Mouse (Mus musculus): ENCODE data around the gene Hsd17b2. TPM values are rescaled to one million over a fixed set of nuclear protein-coding genes. Genes with fewer than 3 reads are reported as not detected.
A peak's percentile ranks its signal among the peaks of the same experiment; 100 is the strongest.

Gene Hsd17b2
- total RNA-seq, 1 experiment = 0.31 TPM

DNA sequence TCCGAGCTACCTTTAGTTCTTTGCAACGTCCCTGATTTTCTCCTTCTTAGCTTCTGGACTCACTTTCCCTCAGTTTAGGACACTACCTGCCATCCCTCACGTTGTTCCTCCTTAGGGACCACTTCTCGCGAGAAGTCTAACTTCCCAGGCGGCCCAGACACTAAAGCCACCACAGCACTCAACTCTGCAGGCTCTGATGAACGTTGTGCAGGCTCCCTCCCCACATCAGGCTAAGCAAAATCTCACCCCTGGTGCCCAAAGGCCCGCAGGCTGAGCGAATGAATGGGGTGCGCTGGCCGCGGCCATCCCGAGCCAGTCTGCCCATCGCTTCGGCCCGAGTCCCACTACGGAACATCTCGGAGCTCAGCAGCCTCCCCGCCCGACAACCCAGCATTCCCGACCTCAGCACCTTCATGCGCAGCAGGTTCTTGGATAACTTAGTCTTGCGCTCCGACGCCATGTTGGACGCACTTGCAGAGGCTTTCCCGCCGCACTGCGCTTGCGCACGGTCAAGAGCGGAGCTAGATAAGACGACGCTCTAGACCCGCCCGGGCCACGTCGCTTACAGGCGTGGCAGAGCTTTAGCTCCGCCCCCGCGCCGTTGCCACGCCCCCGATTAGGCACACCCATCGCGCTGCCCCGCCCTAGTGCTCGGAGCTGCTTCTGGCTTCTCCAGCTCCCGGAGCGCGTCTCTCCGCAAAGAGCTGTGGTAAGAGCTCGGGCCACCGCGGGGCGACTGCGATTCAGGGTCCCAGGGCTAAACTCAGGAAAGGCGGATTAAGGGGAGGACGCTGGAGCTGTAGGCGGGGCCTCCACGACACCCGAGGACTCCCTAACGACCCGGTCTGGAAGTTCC is 100.0 kb downstream of the Hsd17b2 start, which contains the start of gene Mphosph6:
Gene Mphosph6, minus strand, starts transcription at position 501 of the 856 bp plus-strand sequence.
- Histone ChIP-seq H3K9me3 (ENCODE audit: control insufficient read depth, insufficient read depth, low read depth, low read length) (no peaks in the 10 kb centered on the region), H3K4me3 (ENCODE audit: insufficient read depth in 1 of 2, low read depth in 1 of 2, low read length in 2 of 2, poor library complexity in 1 of 2, severe bottlenecking in 1 of 2) (peak within 1 kb of the TSS; percentile 82 to 95), H3K27ac (ENCODE audit: insufficient read depth, low read depth, low read length, poor library complexity, severe bottlenecking) (peak within 1 kb of the TSS; percentile 70), H3K36me3 (ENCODE audit: control insufficient read depth, insufficient read depth, low read length, poor library complexity, severe bottlenecking) (peaks cover 9% of the 10 kb centered on the region), H3K4me1 (ENCODE audit: control insufficient read depth in 2 of 2, insufficient read depth in 2 of 2, low read length in 2 of 2, poor library complexity in 1 of 2) (peaks cover 2 to 4% of the 10 kb centered on the region in 2 experiments; a peak in 2 of 4 replicates), H3K9ac (ENCODE audit: insufficient read depth, low read depth, low read length, poor library complexity, severe bottlenecking) (peak within 1 kb of the TSS; percentile 93)
- in situ Hi-C loops (cut with MboI; ENCODE audit: low sequenced_read_pairs in 2 of 2, unreplicated experiment in 2 of 2) = no loop called here
- TF ChIP-seq ZNF384 (IDR thresholded peaks at IDR 0.05; ENCODE audit: low read depth, low read length) (no peak), CHD2 (IDR thresholded peaks at IDR 0.05; ENCODE audit: low read depth, low read length) (peak; percentile 96), HCFC1 (IDR thresholded peaks at IDR 0.05; ENCODE audit: borderline replicate concordance, insufficient read depth, low read length) (no peak)
- DNase-seq (ENCODE audit: low read depth, low spot score) = peak; percentile 95

DNA sequence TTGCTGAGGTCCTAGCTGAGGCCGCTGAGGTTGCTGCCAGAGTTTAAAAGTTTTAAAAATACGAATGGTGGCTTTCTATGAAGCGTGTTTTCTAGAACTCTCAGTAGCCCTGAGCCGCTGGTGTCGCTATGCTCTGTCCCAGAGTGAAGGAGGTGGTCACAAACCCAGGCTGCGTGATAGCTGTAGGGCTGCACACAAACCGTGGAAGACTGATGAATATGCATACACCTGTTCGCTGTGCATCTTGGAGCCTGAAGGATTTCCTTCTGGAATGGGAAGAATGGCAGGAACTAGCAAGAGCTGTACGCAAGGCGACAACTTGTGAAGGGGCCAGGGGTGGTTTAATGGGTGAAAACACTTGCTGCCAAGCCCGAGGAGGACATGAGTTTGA is 100.6 kb downstream of the Hsd17b2 start:
- Histone ChIP-seq H3K27ac (ENCODE audit: insufficient read depth, low read depth, low read length, poor library complexity, severe bottlenecking) (no peak overlapping the region), H3K4me1 (ENCODE audit: control insufficient read depth in 2 of 2, insufficient read depth in 2 of 2, low read length in 2 of 2, poor library complexity in 1 of 2) (peaks cover 2 to 4% of the 10 kb centered on the region in 2 experiments; a peak in 2 of 4 replicates), H3K36me3 (ENCODE audit: control insufficient read depth, insufficient read depth, low read length, poor library complexity, severe bottlenecking) (peaks cover 5% of the 10 kb centered on the region; the same call in 1 of the 2 replicates), H3K9me3 (ENCODE audit: control insufficient read depth, insufficient read depth, low read depth, low read length) (no peaks in the 10 kb centered on the region), H3K9ac (ENCODE audit: insufficient read depth, low read depth, low read length, poor library complexity, severe bottlenecking) (peak overlapping the region; percentile 25), H3K4me3 (ENCODE audit: insufficient read depth in 1 of 2, low read depth in 1 of 2, low read length in 2 of 2, poor library complexity in 1 of 2, severe bottlenecking in 1 of 2) (peak overlapping the region; percentile 59 to 95)
- DNase-seq (ENCODE audit: low read depth, low spot score) = no peak
- in situ Hi-C loops (cut with MboI; ENCODE audit: low sequenced_read_pairs in 2 of 2, unreplicated experiment in 2 of 2) = no loop called here
- TF ChIP-seq CHD2 (IDR thresholded peaks at IDR 0.05; ENCODE audit: low read depth, low read length) = no peak
- TF ChIP-seq ZC3H11A (IDR thresholded peaks at IDR 0.05; ENCODE audit: borderline replicate concordance, low read depth, low read length) = no peak
- no peak for TF ChIP-seq ZNF384 (IDR thresholded peaks at IDR 0.05; ENCODE audit: low read depth, low read length)
- TF ChIP-seq MAFK (IDR thresholded peaks at IDR 0.05; ENCODE audit: insufficient read depth, low read depth, low read length) = no peak
- no peak for TF ChIP-seq HCFC1 (IDR thresholded peaks at IDR 0.05; ENCODE audit: borderline replicate concordance, insufficient read depth, low read length)

DNA sequence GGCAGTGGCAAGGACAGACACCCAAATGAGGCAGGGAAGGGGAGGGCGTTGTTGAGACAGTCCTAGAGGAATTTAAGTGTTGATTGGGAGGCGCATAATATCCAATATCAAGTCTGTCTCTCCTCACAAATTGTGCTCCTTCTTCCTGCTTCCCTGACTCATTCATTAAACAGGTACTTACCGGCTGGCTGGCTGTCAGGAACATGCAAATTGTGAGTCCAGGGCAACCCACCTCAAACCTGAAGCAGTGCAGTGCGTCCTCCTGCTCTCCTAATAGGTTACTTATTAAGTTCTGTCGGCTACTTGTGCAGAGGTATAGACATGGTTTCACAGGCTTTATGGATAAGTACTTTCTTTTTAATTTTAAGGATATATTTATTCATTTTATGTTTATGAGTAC is 103.7 kb downstream of the Hsd17b2 start:
- DNase-seq (ENCODE audit: low read depth, low spot score) = no peak

More for the DNA sequence above, 103.7 kb downstream of the Hsd17b2 start:
- no peak overlapping the region for H3K9ac ChIP-seq (ENCODE audit: insufficient read depth, low read depth, low read length, poor library complexity, severe bottlenecking)
- no peaks in the 10 kb centered on the region for H3K36me3 ChIP-seq (ENCODE audit: control insufficient read depth, insufficient read depth, low read length, poor library complexity, severe bottlenecking)
- H3K4me3 ChIP-seq (ENCODE audit: insufficient read depth in 1 of 2, low read depth in 1 of 2, low read length in 2 of 2, poor library complexity in 1 of 2, severe bottlenecking in 1 of 2) = no peak overlapping the region
- no peaks in the 10 kb centered on the region; a peak in 1 of 4 replicates for H3K4me1 ChIP-seq (ENCODE audit: control insufficient read depth in 2 of 2, insufficient read depth in 2 of 2, low read length in 2 of 2, poor library complexity in 1 of 2)
- in situ Hi-C loops (cut with MboI; ENCODE audit: low sequenced_read_pairs in 2 of 2, unreplicated experiment in 2 of 2) = no loop called here
- TF ChIP-seq MAFK (IDR thresholded peaks at IDR 0.05; ENCODE audit: insufficient read depth, low read depth, low read length) (no peak), HCFC1 (IDR thresholded peaks at IDR 0.05; ENCODE audit: borderline replicate concordance, insufficient read depth, low read length) (no peak), ZC3H11A (IDR thresholded peaks at IDR 0.05; ENCODE audit: borderline replicate concordance, low read depth, low read length) (no peak), ZNF384 (IDR thresholded peaks at IDR 0.05; ENCODE audit: low read depth, low read length) (no peak), CHD2 (IDR thresholded peaks at IDR 0.05; ENCODE audit: low read depth, low read length) (no peak)
- H3K27ac ChIP-seq (ENCODE audit: insufficient read depth, low read depth, low read length, poor library complexity, severe bottlenecking) = no peak overlapping the region
- no peaks in the 10 kb centered on the region for H3K9me3 ChIP-seq (ENCODE audit: control insufficient read depth, insufficient read depth, low read depth, low read length)

Other genes with a start within 250 kb of the Hsd17b2 start
- gene Plcg2, start 203.6 kb upstream of the Hsd17b2 start, total RNA-seq (2012; rRNA removed) = 32.4 and 35.5 TPM in 2 replicates
- gene Sdr42e1, start 28.2 kb upstream of the Hsd17b2 start, total RNA-seq (2012; rRNA removed) = 1.7 and 2.5 TPM in 2 replicates
- gene Mphosph6, start 100.0 kb downstream of the Hsd17b2 start, total RNA-seq (2012; rRNA removed) = 34.9 and 51.9 TPM in 2 replicates

Data from ES-E14 (cell line).